Comparison of ENCODE assay signal across 22 mouse cellular contexts in the genomic region with DNA sequence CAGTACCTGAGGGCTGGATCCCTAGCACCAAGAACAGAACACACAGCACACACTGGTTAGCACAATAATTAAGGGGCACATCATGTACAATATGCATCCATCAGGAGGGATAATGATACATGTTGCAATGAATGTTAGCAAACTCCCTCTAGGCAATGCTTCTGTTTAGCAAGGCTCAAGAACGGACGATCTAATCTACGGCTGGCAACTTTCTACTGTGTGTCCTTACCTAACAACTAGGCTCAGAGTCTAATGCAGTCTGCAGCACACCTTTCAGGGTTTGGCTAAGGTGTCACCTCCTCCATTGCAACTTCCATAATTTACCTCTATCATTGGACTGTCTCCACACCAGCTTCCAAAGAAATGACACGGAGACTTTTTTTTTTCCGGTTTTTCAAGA. TPM values are rescaled to one million over a fixed set of nuclear protein-coding genes. Genes with fewer than 3 reads are reported as not detected.
DNase-seq lines count a peak whose midpoint lies in the region; ATAC-seq lines count a peak whose summit lies in the region.
"Had no signal": no experiment of that assay in that cellular context is flagged by ENCODE, and none has a peak within 500 bp of the region (broad histone marks: within the 10 kb centered on the region; RNA-seq: fewer than 3 reads in every experiment).

No protein-coding gene starts in this region.

- H3K36me3 ChIP-seq in heart, embryonic 10.5 days = no peaks in the 10 kb centered on the region
- no peaks in the 10 kb centered on the region for H3K36me3 ChIP-seq in neural tube, embryonic 15.5 days
- H3K36me3 ChIP-seq: G1E had no signal

- ATAC-seq in neural tube, embryonic 15.5 days (ENCODE audit: low FRiP score) = no peak
- ATAC-seq: activated CD4-positive, CD25-positive, alpha-beta regulatory T cell, adult 4 months; CD4-positive, CD25-positive, alpha-beta regulatory T cell, adult 4 months; Patski had no signal

- no peak overlapping the region for H3K27ac ChIP-seq in heart, embryonic 10.5 days
- no peak overlapping the region for H3K27ac ChIP-seq in neural tube, embryonic 15.5 days (replicated peaks)

- no peaks in the 10 kb centered on the region for H3K4me1 ChIP-seq in heart, embryonic 10.5 days
- no peaks in the 10 kb centered on the region for H3K4me1 ChIP-seq in neural tube, embryonic 15.5 days

- no peak overlapping the region for H3K4me2 ChIP-seq in neural tube, embryonic 15.5 days

- H3K27me3 ChIP-seq in heart, embryonic 10.5 days (ENCODE audit: insufficient read depth, poor library complexity, severe bottlenecking) = no peaks in the 10 kb centered on the region
- no peaks in the 10 kb centered on the region for H3K27me3 ChIP-seq in neural tube, embryonic 15.5 days (replicated peaks)
- H3K27me3 ChIP-seq: CH12.LX, Patski had no signal

- no peak overlapping the region for H3K4me3 ChIP-seq in heart, embryonic 10.5 days
- no peak overlapping the region for H3K4me3 ChIP-seq in neural tube, embryonic 15.5 days (replicated peaks)

- 90% methylated on average over 5 of the region's 5 CpGs for WGBS in heart, embryonic 10.5 days
- whole genome bisulfite sequencing in neural tube, embryonic 15.5 days = 96% methylated on average over 5 of the region's 5 CpGs

- H3K9me3 ChIP-seq in heart, embryonic 10.5 days = no peaks in the 10 kb centered on the region
- no peaks in the 10 kb centered on the region for H3K9me3 ChIP-seq in neural tube, embryonic 15.5 days (replicated peaks)

- no peak overlapping the region for H3K9ac ChIP-seq in neural tube, embryonic 15.5 days (replicated peaks)

- DNase-seq in heart, adult 11 months = peak; percentile 74
- no peak for DNase-seq in heart, embryonic 10.5 days (ENCODE audit: low spot score)
- DNase-seq in fat pad, adult 2 months (ENCODE audit: extremely low read depth, low read depth, low spot score) = peak; percentile 99
- peak; percentile 94 for DNase-seq in gonadal fat pad, adult 2 months (ENCODE audit: low read depth)
- no peak for DNase-seq in layer of hippocampus, postnatal 36 days
- DNase-seq: adrenal gland, adult 2 months; adrenal gland, adult 8-10 months; adrenal gland, postnatal 10 days; adrenal gland, postnatal 14 days; adrenal gland, postnatal 25 days; adrenal gland, postnatal 36 days; B cell, adult 2 months; cerebellum, adult 11 months; cerebellum, adult 11-12 months; cerebellum, adult 18-20 months had no signal

RNA-seq across cellular contexts. Expression of gene Kyat1, which starts 10.6 kb away (rescaled TPM):
- polyA plus RNA-seq in heart, embryonic 10.5 days (2016; fragmentation: Nextera tagmentation; extraction: Ambion mirVana) = 12.8 and 17.2 TPM in 2 replicates
- polyA plus RNA-seq in gonadal fat pad, adult 2 months (2012; rRNA removed) = 83.0 and 87.2 TPM in 2 replicates
- 10 to 100 TPM; 16.0 to 16.2 TPM for total RNA-seq in layer of hippocampus, postnatal 36 days (2021)
- polyA plus RNA-seq in neural tube, embryonic 15.5 days (2015; fragmentation: Nextera tagmentation; extraction: Ambion mirVana) = 16.0 and 16.2 TPM in 2 replicates

RNA-seq across cellular contexts. Expression of gene Lrrc8a, which starts 21.2 kb away (rescaled TPM):
- 20.2 and 34.4 TPM in 2 replicates for polyA plus RNA-seq in heart, embryonic 10.5 days (2016; fragmentation: Nextera tagmentation; extraction: Ambion mirVana)
- polyA plus RNA-seq in gonadal fat pad, adult 2 months (2012; rRNA removed) = 28.4 and 29.3 TPM in 2 replicates
- total RNA-seq in layer of hippocampus, postnatal 36 days (2021) = 10 to 100 TPM; 52.4 to 57.5 TPM
- polyA plus RNA-seq in neural tube, embryonic 15.5 days (2015; fragmentation: Nextera tagmentation; extraction: Ambion mirVana) = 47.5 and 49.1 TPM in 2 replicates

RNA-seq across cellular contexts. Expression of gene Gm28035, which starts 24.1 kb away (rescaled TPM):
- 0.14 and 0.19 TPM in 2 replicates for polyA plus RNA-seq in heart, embryonic 10.5 days (2016; fragmentation: Nextera tagmentation; extraction: Ambion mirVana)
- polyA plus RNA-seq in gonadal fat pad, adult 2 months (2012; rRNA removed) = 9.6 and 11.8 TPM in 2 replicates
- total RNA-seq in layer of hippocampus, postnatal 36 days (2021) = 10 to 100 TPM in 1 of 2 experiments, 1 to 10 TPM in 1; 9.2 to 11.1 TPM
- 0.12 and 0.32 TPM in 2 replicates for polyA plus RNA-seq in neural tube, embryonic 15.5 days (2015; fragmentation: Nextera tagmentation; extraction: Ambion mirVana)
- total RNA-seq: MEL had no signal
- polyA plus RNA-seq: activated CD4-positive, CD25-positive, alpha-beta regulatory T cell, adult 4 months had no signal

RNA-seq across cellular contexts. Expression of gene Spout1, which starts 38.0 kb away (rescaled TPM):
- polyA plus RNA-seq in heart, embryonic 10.5 days (2016; fragmentation: Nextera tagmentation; extraction: Ambion mirVana) = 52.1 and 72.0 TPM in 2 replicates
- polyA plus RNA-seq in gonadal fat pad, adult 2 months (2012; rRNA removed) = 24.3 and 27.3 TPM in 2 replicates
- 10 to 100 TPM; 34.5 to 37.2 TPM for total RNA-seq in layer of hippocampus, postnatal 36 days (2021)
- 70.5 and 72.5 TPM in 2 replicates for polyA plus RNA-seq in neural tube, embryonic 15.5 days (2015; fragmentation: Nextera tagmentation; extraction: Ambion mirVana)

RNA-seq across cellular contexts. Expression of gene Endog, which starts 45.0 kb away (rescaled TPM):
- 31.3 and 32.5 TPM in 2 replicates for polyA plus RNA-seq in heart, embryonic 10.5 days (2016; fragmentation: Nextera tagmentation; extraction: Ambion mirVana)
- polyA plus RNA-seq in gonadal fat pad, adult 2 months (2012; rRNA removed) = 40.8 and 41.5 TPM in 2 replicates
- 10 to 100 TPM; 21.3 to 21.9 TPM for total RNA-seq in layer of hippocampus, postnatal 36 days (2021)
- polyA plus RNA-seq in neural tube, embryonic 15.5 days (2015; fragmentation: Nextera tagmentation; extraction: Ambion mirVana) = 26.9 and 27.1 TPM in 2 replicates

Comparison
In these comparisons a context has a peak if more than half of its experiments do, and no peak if none do; other contexts are left out.
1. DNase-seq: peak in heart, adult 11 months (single experiment), fat pad, adult 2 months (single experiment) and gonadal fat pad, adult 2 months (single experiment); none in heart, embryonic 10.5 days (single experiment) and layer of hippocampus, postnatal 36 days (0 of 2).